Mouse (Mus musculus) megakaryocyte, embryonic 14.5 days (primary cell): ENCODE results near the gene Runx3.

Source experiments
- FLI1 ChIP-seq: IDR thresholded peaks from 2 replicates; pipeline ENCODE4 v1.6.1; 2012; ENCODE audit warnings: low read length, inconsistent platforms, mixed read lengths
- GATA1 ChIP-seq: IDR thresholded peaks from 3 replicates; pipeline ENCODE4 v1.6.1; 2012; ENCODE audit warnings: mixed read lengths, low read length, inconsistent platforms, borderline replicate concordance

DNA sequence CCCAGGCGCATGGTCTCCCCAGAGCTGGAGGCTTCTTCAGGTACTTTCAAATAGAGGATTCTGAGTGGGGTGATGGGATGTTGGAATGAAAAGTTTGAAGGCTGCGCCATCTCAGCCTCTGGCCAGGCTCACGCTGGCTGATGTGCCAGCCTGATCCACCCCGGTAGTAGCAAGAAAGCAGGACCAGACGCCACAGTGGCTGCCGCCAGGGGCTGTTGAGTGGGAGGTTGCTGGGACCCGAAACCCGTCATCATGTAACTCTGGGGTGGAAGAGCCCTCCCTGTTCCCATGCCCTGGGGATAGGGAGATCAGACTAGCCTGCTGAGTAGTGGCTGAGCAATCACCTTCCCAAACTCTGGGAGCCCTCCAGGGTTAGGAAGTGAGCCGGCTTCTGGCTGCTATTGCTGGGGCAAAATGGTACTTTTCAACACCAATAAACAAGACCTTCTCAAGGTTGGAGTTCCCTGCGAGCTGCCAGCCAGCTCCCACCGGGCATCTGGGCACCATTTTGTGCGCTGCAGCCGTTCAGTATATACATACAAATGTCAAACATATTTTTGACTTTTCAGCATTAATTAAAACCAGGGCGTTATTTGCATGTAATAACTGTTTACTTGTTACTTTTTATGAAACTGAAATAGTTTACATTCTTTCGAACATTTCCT lies 35.5 kb downstream of the Runx3 start:
- TF ChIP-seq FLI1 (no peak), GATA1 (no peak)
